Mouse (Mus musculus): ENCODE measurements around the gene Dnah8.

Dnah8 gene

GRCm38 (mm10) chr17:30753201-30753600, 129.0 kb downstream of the Dnah8 start:
- no peak for DNase-seq

- no peak for DNase-seq
These were observed 132.6 kb downstream of the Dnah8 start for GRCm38 (mm10) chr17:30756771-30757170.

GRCm38 (mm10) chr17:30760307-30760706, 136.2 kb downstream of the Dnah8 start:
- no peak for DNase-seq

- no peak for DNase-seq
These were observed 140.1 kb downstream of the Dnah8 start for GRCm38 (mm10) chr17:30764276-30764675.

- no peak for DNase-seq
These were observed 150.3 kb downstream of the Dnah8 start for GRCm38 (mm10) chr17:30774416-30774815.

- DNase-seq = no peak
These were observed 150.9 kb downstream of the Dnah8 start for GRCm38 (mm10) chr17:30775096-30775495.

GRCm38 (mm10) chr17:30781046-30781445, 156.9 kb downstream of the Dnah8 start:
- DNase-seq = no peak

- DNase-seq = no peak
These were observed 158.1 kb downstream of the Dnah8 start for GRCm38 (mm10) chr17:30782286-30782685.

GRCm38 (mm10) chr17:30788361-30788760, 164.2 kb downstream of the Dnah8 start:
- no peak for DNase-seq

GRCm38 (mm10) chr17:30790816-30791215, 166.7 kb downstream of the Dnah8 start:
- DNase-seq = no peak

GRCm38 (mm10) chr17:30792396-30792795, 168.2 kb downstream of the Dnah8 start:
- no peak for DNase-seq

- DNase-seq = no peak
These were observed 172.5 kb downstream of the Dnah8 start for GRCm38 (mm10) chr17:30796616-30797015.

- DNase-seq = no peak
These were observed 176.3 kb downstream of the Dnah8 start for GRCm38 (mm10) chr17:30800261-30800985.

GRCm38 (mm10) chr17:30803668-30804067, 179.5 kb downstream of the Dnah8 start:
- no peak for DNase-seq

- no peak for DNase-seq
These were observed 180.8 kb downstream of the Dnah8 start for GRCm38 (mm10) chr17:30804955-30805354.

- no peak for DNase-seq
These were observed 181.4 kb downstream of the Dnah8 start for GRCm38 (mm10) chr17:30805511-30806059.

GRCm38 (mm10) chr17:30808866-30809660, 184.9 kb downstream of the Dnah8 start:
- no peak for DNase-seq

- no peak for DNase-seq
These were observed 185.9 kb downstream of the Dnah8 start for GRCm38 (mm10) chr17:30809926-30810660.

- DNase-seq = no peak
These were observed 194.4 kb downstream of the Dnah8 start for GRCm38 (mm10) chr17:30818543-30818942.

GRCm38 (mm10) chr17:30819134-30819533, 195.0 kb downstream of the Dnah8 start:
- DNase-seq = no peak

GRCm38 (mm10) chr17:30821115-30821514, 197.0 kb downstream of the Dnah8 start:
- no peak for DNase-seq

- no peak for DNase-seq
These were observed 200.3 kb downstream of the Dnah8 start for GRCm38 (mm10) chr17:30824473-30824872.

- no peak for DNase-seq
These were observed 201.7 kb downstream of the Dnah8 start for GRCm38 (mm10) chr17:30825731-30826304.
